Mouse (Mus musculus) testis, postnatal 14 days (tissue): ENCODE measurements around the gene Zfp260.
A peak's percentile ranks its signal among the peaks of the same experiment; 100 is the strongest.

Source experiments
- DNase-seq: peaks from one replicate; pipeline ENCODE4 v3.0.0; 2021; ENCODE audit warnings: low spot score

Gene Zfp260

DNA sequence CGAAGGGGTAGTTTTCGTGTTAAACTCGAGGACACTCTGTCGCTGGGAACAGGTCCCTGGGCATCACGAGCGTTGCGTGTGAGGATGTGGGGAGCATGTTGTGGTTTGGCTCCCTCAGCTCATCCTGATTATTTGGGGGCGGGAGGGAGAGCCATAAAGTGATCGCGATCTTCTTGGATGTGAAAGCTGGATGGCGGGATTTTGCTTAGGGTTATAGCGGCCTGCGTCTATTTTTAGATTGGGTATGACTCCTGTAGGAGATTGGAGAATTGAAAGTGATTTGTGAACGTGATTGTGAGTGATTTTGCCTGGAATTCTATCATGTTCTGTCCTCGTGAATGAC lies 27.6 kb downstream of the Zfp260 start:
- no peak for DNase-seq

DNA sequence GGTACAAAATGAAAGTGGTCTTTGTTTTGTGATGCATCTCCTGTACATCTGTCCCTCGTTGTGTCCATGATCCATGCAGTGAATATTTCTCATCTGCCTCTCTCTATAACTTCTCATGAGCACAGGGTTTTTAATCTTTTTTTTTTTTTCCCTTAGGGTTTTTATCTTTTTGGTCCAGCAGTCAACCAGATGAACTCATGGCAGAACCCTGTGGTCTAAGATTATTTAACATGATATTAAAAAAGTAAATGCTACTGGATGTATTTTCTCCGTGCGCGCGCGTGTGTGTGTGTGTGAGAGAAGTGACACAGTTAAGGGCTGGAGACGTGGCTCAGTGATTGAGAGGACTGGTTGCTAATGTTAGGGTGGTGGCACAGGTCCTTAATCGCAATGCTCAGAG lies 35.3 kb downstream of the Zfp260 start:
- DNase-seq, result no peak

DNA sequence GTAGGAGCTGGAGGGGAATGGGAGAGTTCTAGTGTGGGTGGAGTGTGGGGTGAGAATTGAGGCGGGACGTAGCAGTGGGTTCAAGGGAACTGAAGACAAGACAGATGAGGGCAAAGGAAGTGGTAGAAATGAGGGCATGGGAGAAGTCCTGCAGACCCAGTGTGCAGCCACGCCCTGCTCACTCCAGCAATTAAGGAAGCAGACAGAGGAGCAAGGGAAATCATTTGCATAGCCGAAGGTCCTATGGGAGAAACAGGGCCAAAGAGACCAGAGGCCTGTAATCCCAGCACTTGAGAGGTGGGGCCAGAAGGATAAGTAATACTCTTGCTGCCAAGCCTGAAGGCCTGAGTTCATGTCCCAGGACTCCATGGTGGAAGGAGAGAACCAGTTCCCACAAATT lies 37.8 kb downstream of the Zfp260 start:
- DNase-seq, result no peak

DNA sequence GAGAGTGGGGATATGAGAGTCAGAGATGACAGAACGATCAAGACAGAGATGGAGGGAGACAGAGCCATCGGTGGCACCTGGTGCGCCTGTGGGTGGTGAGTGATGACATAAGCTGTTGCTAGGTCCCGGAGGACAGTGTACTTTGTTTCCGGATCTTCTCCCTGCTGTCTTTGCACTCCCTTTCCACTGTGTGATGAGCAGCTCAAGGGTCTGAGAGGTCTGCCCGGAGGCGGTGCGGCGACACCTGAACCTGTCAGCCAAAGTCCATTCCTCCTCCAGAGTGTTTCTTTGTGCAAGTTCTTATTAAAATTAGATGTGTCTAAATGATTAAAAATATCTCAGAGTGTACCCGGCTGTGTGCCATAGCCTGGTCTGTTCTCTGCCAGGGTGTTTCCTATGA lies 42.2 kb downstream of the Zfp260 start:
- DNase-seq, result no peak

DNA sequence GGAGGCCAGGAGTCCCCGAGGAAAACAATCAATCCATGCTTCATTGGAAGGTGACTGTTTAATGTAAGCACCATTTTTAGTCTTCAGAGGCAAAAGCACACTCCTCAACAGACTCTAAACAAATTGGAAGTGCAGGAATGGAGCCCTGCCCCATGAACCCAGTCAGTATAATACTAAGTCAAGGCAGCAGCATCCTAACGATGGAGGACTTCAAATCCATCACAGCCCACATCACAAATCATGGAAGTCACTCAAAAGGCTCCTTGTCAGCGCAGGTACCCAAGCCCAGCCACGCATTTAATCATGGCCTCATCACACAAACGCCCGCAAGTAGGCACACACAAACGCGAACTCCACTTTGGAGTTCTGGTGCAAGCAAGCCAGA lies 48.6 kb downstream of the Zfp260 start:
- DNase-seq, result no peak

DNA sequence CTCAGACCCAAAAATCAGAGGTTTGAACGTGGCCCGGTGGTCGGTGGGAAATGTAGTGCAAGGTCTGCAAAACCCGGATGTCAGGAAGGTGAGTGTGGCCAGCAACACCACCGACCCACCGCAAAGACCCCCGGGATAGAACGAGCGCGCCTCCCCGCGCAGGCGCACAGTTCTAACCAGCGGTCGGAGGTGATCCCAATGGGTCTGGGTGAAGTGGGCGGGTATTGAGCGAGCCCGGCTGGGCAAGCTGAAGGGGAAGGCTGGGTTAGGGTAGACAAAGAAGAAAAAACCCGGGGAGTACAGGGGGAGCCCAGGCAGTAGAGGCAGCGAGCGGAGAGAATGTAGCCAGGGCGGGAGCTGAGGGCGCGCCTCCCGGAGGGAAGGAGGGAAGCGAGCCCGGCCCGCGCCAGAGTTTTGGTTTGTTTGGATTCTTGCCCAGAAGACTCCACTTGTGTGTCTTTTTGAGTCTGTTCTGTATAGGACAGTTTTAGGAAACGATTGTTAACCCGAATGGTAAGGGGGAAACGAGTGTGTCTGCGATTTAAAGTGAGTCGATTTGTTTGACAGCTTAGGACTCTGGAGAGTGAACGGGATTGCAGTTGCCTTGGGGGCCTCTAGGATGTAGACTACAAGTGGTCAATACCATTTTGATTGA lies 49.1 kb downstream of the Zfp260 start:
- peak; percentile 85 for DNase-seq

DNA sequence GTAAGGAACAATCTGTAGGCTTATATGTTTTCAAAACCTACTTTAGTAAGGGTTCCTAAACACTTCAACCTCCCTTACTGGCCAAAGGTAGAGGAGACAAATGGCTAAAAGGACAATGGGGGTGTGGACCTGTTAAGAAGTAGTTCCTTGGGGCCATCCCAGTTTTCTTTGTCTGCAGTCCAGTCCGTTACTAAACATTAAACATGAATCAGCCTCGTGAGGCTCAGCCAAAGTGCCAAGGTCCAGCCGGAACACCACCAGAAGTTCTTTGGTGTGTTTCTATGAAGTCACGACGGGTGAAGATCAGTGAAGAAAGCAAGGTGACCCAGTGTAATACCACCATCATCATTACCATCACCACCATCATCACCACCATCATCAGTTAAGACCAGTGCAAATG lies 52.4 kb downstream of the Zfp260 start:
- DNase-seq, result no peak

DNA sequence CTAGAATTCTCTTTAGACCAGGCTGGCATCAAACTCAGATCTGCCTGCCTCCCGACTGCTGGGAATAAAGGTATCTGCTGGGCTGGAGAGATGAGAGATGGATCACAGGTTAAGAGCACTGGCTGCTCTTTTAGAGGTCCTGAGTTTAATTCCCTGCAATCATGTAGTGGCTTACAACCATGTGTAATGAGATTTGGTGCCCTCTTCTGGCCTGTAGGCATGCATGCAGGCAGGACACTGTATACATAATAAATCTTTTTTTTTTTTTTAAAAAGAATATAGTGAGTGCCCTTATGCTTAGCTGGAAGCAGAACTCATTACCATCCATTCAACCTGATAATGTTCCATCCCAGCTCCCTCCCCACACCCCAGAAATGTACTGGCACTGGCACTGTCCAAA lies 59.5 kb downstream of the Zfp260 start:
- DNase-seq, result no peak

DNA sequence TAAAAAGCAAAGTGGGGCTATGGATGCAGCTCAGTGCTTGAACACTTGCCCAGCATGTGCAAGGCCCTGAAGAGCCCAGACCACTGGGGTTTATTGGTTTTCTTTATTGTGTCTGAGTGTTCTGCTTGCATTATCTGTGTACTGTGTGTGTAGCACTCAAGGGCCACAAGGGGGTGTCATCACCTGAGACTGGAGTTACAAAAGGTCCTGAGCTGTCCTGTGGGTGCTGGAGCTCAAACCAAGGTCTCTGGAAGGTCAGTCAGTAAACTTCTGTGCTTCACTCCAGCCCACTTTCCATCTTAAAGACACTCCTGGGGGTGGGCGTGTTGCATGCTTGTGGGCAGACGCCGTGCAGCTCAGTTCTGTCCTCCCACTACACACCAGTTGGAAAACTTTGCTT lies 60.9 kb downstream of the Zfp260 start:
- no peak for DNase-seq
